In genomic region chr11:5037146-5037854, GRCm38 (mm10) we compare ENCODE assay signal across 11 mouse cellular contexts. TPM values are rescaled to one million over a fixed set of nuclear protein-coding genes. Genes with fewer than 3 reads are reported as not detected.
DNase-seq lines count a peak whose midpoint lies in the region; TF ChIP-seq lines count a peak whose summit lies in the region.
"Had no signal": no experiment of that assay in that cellular context is flagged by ENCODE, and none has a peak within 500 bp of the region (broad histone marks: within the 10 kb centered on the region; RNA-seq: fewer than 3 reads in every experiment).

No protein-coding gene starts in this region.

- H3K27me3 ChIP-seq in kidney, adult 2 months (replicated peaks; ENCODE audit: control insufficient read depth, insufficient read depth, low read length) = no peaks in the 10 kb centered on the region
- H3K27me3 ChIP-seq in limb, embryonic 10.5 days (ENCODE audit: low read depth, poor library complexity, severe bottlenecking) = no peaks in the 10 kb centered on the region
- H3K27me3 ChIP-seq: hindbrain, embryonic 15.5 days had no signal

- H3K9me3 ChIP-seq in limb, embryonic 10.5 days (replicated peaks) = no peaks in the 10 kb centered on the region
- H3K9me3 ChIP-seq: hindbrain, embryonic 15.5 days had no signal

- TF ChIP-seq CTCF in kidney, adult 2 months (conservative IDR thresholded peaks at IDR 0.05; ENCODE audit: insufficient read depth, insufficient read length, low read depth, low read length) = no peak

- TF ChIP-seq POLR2A in kidney, adult 2 months (IDR thresholded peaks at IDR 0.05; ENCODE audit: low read depth, low read length) = no peak

- no peak overlapping the region for H3K27ac ChIP-seq in kidney, adult 2 months (ENCODE audit: insufficient read depth, low read depth, low read length)
- no peak overlapping the region for H3K27ac ChIP-seq in limb, embryonic 10.5 days
- H3K27ac ChIP-seq: hindbrain, embryonic 15.5 days had no signal

- H3K36me3 ChIP-seq in kidney, adult 2 months (ENCODE audit: control insufficient read depth, insufficient read depth, low read length) = no peaks in the 10 kb centered on the region; the same call in 1 of the 2 replicates
- peaks cover 99% of the 10 kb centered on the region for H3K36me3 ChIP-seq in limb, embryonic 10.5 days

- no peak overlapping the region for H3K4me3 ChIP-seq in kidney, adult 2 months (ENCODE audit: insufficient read depth, low read depth, low read length)
- no peak overlapping the region for H3K4me3 ChIP-seq in limb, embryonic 10.5 days
- H3K4me3 ChIP-seq: erythroblast, embryonic 14.5 days; hindbrain, embryonic 15.5 days had no signal

- H3K4me1 ChIP-seq in kidney, adult 2 months (ENCODE audit: control insufficient read depth, insufficient read depth, low read length) = no peaks in the 10 kb centered on the region
- peaks cover 5% of the 10 kb centered on the region; the same call in 1 of the 2 replicates for H3K4me1 ChIP-seq in limb, embryonic 10.5 days
- H3K4me1 ChIP-seq: hindbrain, embryonic 15.5 days had no signal

- WGBS in kidney, adult 2 months = 72% methylated on average over 8 of the region's 8 CpGs
- WGBS in limb, embryonic 10.5 days = 92% methylated on average over 8 of the region's 8 CpGs

- peak; percentile 67 for DNase-seq in kidney, adult 2 months
- DNase-seq in kidney, postnatal 4 days = no peak
- peak; percentile 71 for DNase-seq in adrenal gland, adult 8-10 months
- peak; percentile 82 to 89 for DNase-seq in cerebellum, adult 18-20 months
- DNase-seq in heart, postnatal 4 days = peak; percentile 41
- no peak for DNase-seq in limb, embryonic 10.5 days (ENCODE audit: low spot score)
- DNase-seq in thymus, postnatal 14 days = no peak
- DNase-seq: lung, postnatal 10 days had no signal

RNA-seq across cellular contexts. Expression of gene Rasl10a, which starts 20.6 kb away (rescaled TPM):
- 1.1 and 1.3 TPM in 2 replicates for polyA plus RNA-seq in kidney, adult 2 months (2012; rRNA removed)
- total RNA-seq in adrenal gland, adult 8-10 months (2022) = under 1 TPM; 0.42 to 0.95 (median 0.59) TPM
- 1 to 10 TPM in 1 of 2 experiments, under 1 TPM in 1; 0.41 to 1.0 TPM for total RNA-seq in heart, postnatal 4 days (2021)
- polyA plus RNA-seq in limb, embryonic 10.5 days (2016; fragmentation: Nextera tagmentation; extraction: Ambion mirVana) = 0.34 and 0.51 TPM in 2 replicates
- total RNA-seq: liver, adult 2 months had no signal
- polyA plus RNA-seq: erythroblast, embryonic 14.5 days had no signal

RNA-seq across cellular contexts. Expression of gene Gas2l1, which starts 27.8 kb away (rescaled TPM):
- polyA plus RNA-seq in kidney, adult 2 months (2012; rRNA removed) = 40.2 and 48.3 TPM in 2 replicates
- 10 to 100 TPM; 39.6 to 61.2 (median 53.6) TPM for total RNA-seq in adrenal gland, adult 8-10 months (2022)
- total RNA-seq in heart, postnatal 4 days (2021) = 10 to 100 TPM; 20.3 to 22.1 TPM
- 27.5 and 34.4 TPM in 2 replicates for polyA plus RNA-seq in limb, embryonic 10.5 days (2016; fragmentation: Nextera tagmentation; extraction: Ambion mirVana)

RNA-seq across cellular contexts. Expression of gene Ap1b1, which starts 50.7 kb away (rescaled TPM):
- 110 and 123 TPM in 2 replicates for polyA plus RNA-seq in kidney, adult 2 months (2012; rRNA removed)
- 10 to 100 TPM; 67.4 to 83.9 (median 73.4) TPM for total RNA-seq in adrenal gland, adult 8-10 months (2022)
- total RNA-seq in heart, postnatal 4 days (2021) = 10 to 100 TPM; 45.6 to 45.7 TPM
- polyA plus RNA-seq in limb, embryonic 10.5 days (2016; fragmentation: Nextera tagmentation; extraction: Ambion mirVana) = 49.2 and 60.2 TPM in 2 replicates

Comparison
In these comparisons a context has a peak if more than half of its experiments do, and no peak if none do; other contexts are left out.
1. DNase-seq: peak in kidney, adult 2 months (single experiment), adrenal gland, adult 8-10 months (single experiment), cerebellum, adult 18-20 months (2 of 2) and heart, postnatal 4 days (single experiment); none in kidney, postnatal 4 days (0 of 2), limb, embryonic 10.5 days (single experiment) and thymus, postnatal 14 days (single experiment).